Mouse (Mus musculus) myocyte (in vitro differentiated cells): Measurements from ENCODE around the gene Prcp.

Experiments used
- CEBPB ChIP-seq: IDR thresholded peaks from 2 replicates; pipeline ENCODE4 v1.6.1; 2011; ENCODE audit warnings: mild to moderate bottlenecking, moderate library complexity; ENCODE audit not compliant: poor library complexity, insufficient read depth, severe bottlenecking
- POLR2A ChIP-seq: IDR thresholded peaks from one replicate; pipeline ENCODE4 v1.6.1; 2011; ENCODE audit warnings: low read depth, mild to moderate bottlenecking, control low read depth, moderate library complexity; ENCODE audit not compliant: insufficient read length
- USF1 ChIP-seq: IDR thresholded peaks from one replicate; pipeline ENCODE4 v1.6.1; 2011; ENCODE audit warnings: low read depth, mild to moderate bottlenecking, control low read depth, moderate library complexity

GRCm38 (mm10) chr7:92937955-92938354 is 63.7 kb downstream of the Prcp start:
- no peak for TF ChIP-seq USF1
- no peak for TF ChIP-seq CEBPB
- TF ChIP-seq POLR2A = no peak
